8 mouse cellular contexts compared by ENCODE assay signal in the genomic region with DNA sequence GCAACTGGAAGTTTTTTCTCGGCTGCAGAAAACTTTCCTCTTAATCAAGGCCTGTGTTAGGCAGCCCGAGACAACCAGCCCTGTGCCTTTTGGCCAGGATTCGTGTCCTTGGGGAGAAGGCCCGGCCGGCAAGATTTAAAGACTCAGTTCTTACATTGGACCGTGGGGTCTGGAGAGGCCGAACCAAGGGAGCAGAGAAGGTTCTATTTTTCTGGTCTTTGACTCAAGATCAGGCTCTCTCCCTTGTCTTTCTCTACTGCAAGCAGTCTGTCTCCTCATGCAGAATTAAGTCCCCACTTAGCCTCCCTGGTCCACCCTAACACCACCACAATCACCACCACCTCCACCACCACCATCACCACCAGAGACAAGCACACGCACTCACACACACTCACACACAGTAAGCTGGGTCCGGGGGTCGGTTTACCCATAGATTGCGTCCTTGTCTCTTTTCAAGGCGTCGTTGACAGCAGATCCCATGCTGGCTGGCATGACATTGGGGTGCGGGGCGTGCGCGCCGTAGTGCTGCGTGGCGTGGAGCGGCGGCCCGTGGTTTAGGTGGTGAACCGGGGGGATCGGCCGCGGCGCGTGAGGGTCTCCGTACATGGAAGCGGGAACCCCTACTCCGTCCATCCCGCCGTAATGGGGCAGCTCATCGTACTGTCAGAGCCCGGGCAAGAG. TPM values are rescaled to one million over a fixed set of nuclear protein-coding genes. Genes with fewer than 3 reads are reported as not detected.
DNase-seq lines count a peak whose midpoint lies in the region; ATAC-seq lines count a peak whose summit lies in the region.

No protein-coding gene starts in this region.

- peak; percentile 38 for DNase-seq in ovary, postnatal 36 days (ENCODE audit: low spot score)
- no peak for DNase-seq in ovary, adult 18-20 months (ENCODE audit: low spot score)
- peak; percentile 23 for DNase-seq in lung, postnatal 14 days
- DNase-seq in cerebellum, adult 11 months: no peak
- DNase-seq in layer of hippocampus, adult 9-10 months (ENCODE audit: low spot score): no peak

- H3K9me3 ChIP-seq in embryonic facial prominence, embryonic 15.5 days (replicated peaks): no peaks in the 10 kb centered on the region
- no peaks in the 10 kb centered on the region for H3K9me3 ChIP-seq in hindbrain, embryonic 16.5 days (ENCODE audit: control insufficient read depth, low read length)

- H3K27me3 ChIP-seq in embryonic facial prominence, embryonic 15.5 days: peaks cover 9% of the 10 kb centered on the region; the same call in 1 of the 2 replicates
- no peaks in the 10 kb centered on the region for H3K27me3 ChIP-seq in hindbrain, embryonic 16.5 days (replicated peaks; ENCODE audit: control insufficient read depth, insufficient read depth, low read length)

- H3K4me2 ChIP-seq in embryonic facial prominence, embryonic 15.5 days (replicated peaks): peak overlapping the region; percentile 72
- peak overlapping the region; percentile 64 for H3K4me2 ChIP-seq in hindbrain, embryonic 16.5 days (ENCODE audit: low read length)

- peak overlapping the region; percentile 82 for H3K9ac ChIP-seq in embryonic facial prominence, embryonic 15.5 days
- H3K9ac ChIP-seq in hindbrain, embryonic 16.5 days (ENCODE audit: low read depth, low read length): peak overlapping the region; percentile 82

- peaks cover 34% of the 10 kb centered on the region for H3K4me1 ChIP-seq in embryonic facial prominence, embryonic 15.5 days
- no peaks in the 10 kb centered on the region; the same call in 1 of the 2 replicates for H3K4me1 ChIP-seq in hindbrain, embryonic 16.5 days (ENCODE audit: control insufficient read depth, insufficient read depth, low read depth, low read length)

- no peak for ATAC-seq in embryonic facial prominence, embryonic 15.5 days (ENCODE audit: insufficient number of reproducible peaks, low FRiP score, low TSS enrichment, low read depth)
- ATAC-seq in hindbrain, embryonic 16.5 days: no peak
- ATAC-seq in monocyte, adult 5-6 weeks (replicated peaks; ENCODE audit: insufficient number of reproducible peaks, low FRiP score, low TSS enrichment, poor library complexity, severe bottlenecking): no peak

- peak overlapping the region; percentile 63 for H3K4me3 ChIP-seq in embryonic facial prominence, embryonic 15.5 days (replicated peaks)
- H3K4me3 ChIP-seq in hindbrain, embryonic 16.5 days (ENCODE audit: low read length): peak overlapping the region; percentile 59

- 1% methylated on average over 36 of the region's 36 CpGs for WGBS in embryonic facial prominence, embryonic 15.5 days
- 1% methylated on average over 36 of the region's 36 CpGs for WGBS in hindbrain, embryonic 16.5 days

- no peaks in the 10 kb centered on the region for H3K36me3 ChIP-seq in embryonic facial prominence, embryonic 15.5 days
- H3K36me3 ChIP-seq in hindbrain, embryonic 16.5 days (ENCODE audit: control insufficient read depth, insufficient read depth, low read length): no peaks in the 10 kb centered on the region

- H3K27ac ChIP-seq in embryonic facial prominence, embryonic 15.5 days (replicated peaks): peak overlapping the region; percentile 94
- peak overlapping the region; percentile 91 for H3K27ac ChIP-seq in hindbrain, embryonic 16.5 days (ENCODE audit: low read depth, low read length)

RNA-seq across cellular contexts. Expression of a gene that starts 2.7 kb away (rescaled TPM):
- 33.4 and 36.4 TPM in 2 replicates for polyA plus RNA-seq in embryonic facial prominence, embryonic 15.5 days (2015; fragmentation: Nextera tagmentation; extraction: Ambion mirVana)
- 128 and 131 TPM in 2 replicates for polyA plus RNA-seq in hindbrain, embryonic 16.5 days (2015; fragmentation: Nextera tagmentation; extraction: Ambion mirVana)
- not detected in 3 replicates for total RNA-seq in monocyte, adult 5-6 weeks (2017)

Comparison
In these comparisons a context has a peak if more than half of its experiments do, and no peak if none do; other contexts are left out.
1. DNase-seq: peak in ovary, postnatal 36 days (single experiment) and lung, postnatal 14 days (single experiment); none in ovary, adult 18-20 months (single experiment), cerebellum, adult 11 months (single experiment) and layer of hippocampus, adult 9-10 months (single experiment).